Mouse (Mus musculus) left cerebral cortex, adult 9 months (tissue): ENCODE measurements around the gene Ddx10.
"Not testable (repeated sequence)": the region's sequence is repeated elsewhere in the genome, so short reads cannot be mapped to it uniquely, and the experiment has no call there.

Experiments used
- DNase-seq, 2 experiments: peaks; one replicate each; pipeline ENCODE4 v3.0.0; 2022; ENCODE audit warnings: low spot score in 2 of 2

Gene Ddx10

GRCm38 (mm10) chr9:53144266-53144665 is 103.6 kb downstream of the Ddx10 start:
- peak in 1 of 2 experiments; percentile 46 for DNase-seq

DNA sequence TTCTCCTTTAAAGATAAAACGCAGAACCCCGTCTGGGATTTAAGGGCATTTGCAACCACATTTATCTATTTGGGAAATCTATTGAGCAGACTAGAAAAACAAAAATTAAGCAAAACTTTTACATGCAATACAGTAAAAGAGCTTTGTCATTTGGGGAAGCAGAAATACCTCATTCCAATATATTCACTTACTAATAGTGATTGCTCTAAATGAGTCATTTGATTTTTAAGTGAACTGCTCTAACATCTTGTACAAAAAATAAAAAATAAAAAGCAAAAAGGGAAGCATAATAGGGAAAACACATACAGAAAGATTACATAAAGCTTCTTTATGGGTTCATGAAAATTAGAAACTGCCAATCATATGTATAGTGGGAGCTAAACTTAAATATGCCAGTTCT is 104.3 kb downstream of the Ddx10 start:
- DNase-seq = no peak

DNA sequence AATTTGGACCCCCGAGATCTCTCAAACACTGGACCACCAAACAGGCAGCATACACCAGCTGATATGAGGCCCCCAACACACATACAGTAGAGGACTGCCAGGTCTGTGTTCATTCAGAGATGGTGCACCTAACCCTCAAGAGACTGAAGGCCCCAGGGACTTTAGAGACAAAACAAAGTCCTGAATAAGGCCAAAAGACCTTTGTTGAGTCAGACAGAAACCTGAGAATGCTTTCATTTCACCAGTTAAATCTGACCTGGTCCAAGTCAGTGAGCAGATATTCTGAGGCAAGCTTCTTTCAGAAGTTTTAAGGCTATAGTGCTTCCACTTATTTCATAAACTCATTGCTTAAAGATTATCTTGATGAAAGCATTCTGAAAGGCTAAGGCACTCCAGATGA is 105.4 kb downstream of the Ddx10 start:
- not testable (repeated sequence) for DNase-seq

- DNase-seq = no peak
Measured at GRCm38 (mm10) chr9:53140610-53141165, 107.2 kb downstream of the Ddx10 start.

GRCm38 (mm10) chr9:53132826-53133225 is 115.0 kb downstream of the Ddx10 start:
- DNase-seq = no peak

DNA sequence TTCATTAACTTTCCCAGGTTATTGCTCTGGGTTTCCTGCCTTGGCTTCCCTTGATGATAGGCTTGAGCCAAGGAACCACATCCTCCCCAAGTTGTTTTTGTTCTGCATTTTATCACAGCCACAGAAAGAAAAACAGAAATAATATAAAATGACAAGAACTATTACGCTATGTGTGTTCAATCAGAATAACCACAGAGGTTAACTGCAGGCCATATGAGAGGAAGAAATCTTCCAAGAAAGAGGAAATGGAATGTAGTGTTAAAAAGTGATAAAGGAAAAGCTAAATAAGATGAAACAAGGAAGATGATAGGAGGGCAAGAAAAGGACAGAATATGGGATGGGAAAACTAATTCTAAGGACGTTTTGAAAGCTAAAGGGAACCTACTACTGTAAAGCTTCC is 117.4 kb downstream of the Ddx10 start:
- no peak for DNase-seq

GRCm38 (mm10) chr9:53101103-53101502 is 146.8 kb downstream of the Ddx10 start:
- DNase-seq = no peak

GRCm38 (mm10) chr9:53095319-53096165 is 152.3 kb downstream of the Ddx10 start:
- no peak for DNase-seq

DNA sequence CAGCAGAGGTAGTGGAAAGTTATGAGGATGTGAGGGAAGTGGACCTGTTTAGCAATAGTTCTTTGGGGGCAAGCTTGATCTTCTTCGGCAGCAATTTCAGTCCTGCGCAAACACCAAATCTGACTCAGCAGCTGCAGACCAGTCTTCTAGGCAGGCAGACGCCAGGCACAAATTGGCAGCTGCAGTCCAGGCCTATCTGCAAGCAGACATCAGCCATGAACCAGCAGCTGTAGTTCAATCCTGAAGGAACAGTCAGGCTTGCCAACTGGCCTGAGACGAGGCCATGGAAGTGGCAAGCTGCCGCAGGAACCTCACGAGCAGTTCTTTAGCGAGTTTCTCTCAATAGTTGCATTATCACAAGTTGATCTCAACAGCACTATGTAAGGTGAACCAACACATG is 153.3 kb downstream of the Ddx10 start:
- DNase-seq = no peak

DNA sequence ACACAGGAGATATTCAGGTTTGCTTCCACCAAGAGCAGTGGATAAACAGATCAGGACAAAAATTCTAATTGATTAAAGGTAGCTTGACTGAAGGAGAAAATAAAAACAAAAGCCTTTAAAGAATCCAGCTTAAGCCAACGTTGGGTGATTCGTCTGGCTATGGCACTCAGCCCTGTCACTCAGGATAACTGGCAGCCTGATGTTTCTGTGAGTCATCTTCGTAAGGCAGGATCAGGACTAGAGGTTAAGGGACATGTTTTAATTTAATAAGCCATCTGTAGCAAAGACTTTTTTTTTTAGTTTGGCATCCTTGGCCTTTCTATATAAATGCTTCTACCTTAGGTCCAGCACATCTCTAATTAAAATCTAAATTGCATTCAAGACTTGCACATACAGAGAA is 170.2 kb downstream of the Ddx10 start:
- no peak for DNase-seq

DNA sequence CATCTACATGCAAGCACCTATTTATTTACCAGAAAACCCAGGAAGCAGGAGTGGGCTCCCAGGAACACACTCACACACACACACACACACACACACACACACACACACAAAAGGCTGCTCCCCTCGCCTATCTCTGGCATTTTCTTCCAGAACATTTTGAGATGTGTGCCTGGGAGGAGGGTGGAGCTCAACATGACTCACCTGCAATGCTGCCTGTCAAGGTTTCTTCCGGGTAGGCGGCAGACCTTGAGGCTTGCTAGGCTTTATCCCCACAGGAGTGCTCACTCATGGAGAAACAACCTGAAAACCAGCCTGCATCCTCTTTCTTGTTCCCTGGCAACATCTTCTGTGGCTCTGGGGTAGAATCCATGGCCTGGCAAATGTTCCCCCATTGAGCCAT is 171.9 kb downstream of the Ddx10 start:
- peak in 1 of 2 experiments; percentile 8 for DNase-seq

DNA sequence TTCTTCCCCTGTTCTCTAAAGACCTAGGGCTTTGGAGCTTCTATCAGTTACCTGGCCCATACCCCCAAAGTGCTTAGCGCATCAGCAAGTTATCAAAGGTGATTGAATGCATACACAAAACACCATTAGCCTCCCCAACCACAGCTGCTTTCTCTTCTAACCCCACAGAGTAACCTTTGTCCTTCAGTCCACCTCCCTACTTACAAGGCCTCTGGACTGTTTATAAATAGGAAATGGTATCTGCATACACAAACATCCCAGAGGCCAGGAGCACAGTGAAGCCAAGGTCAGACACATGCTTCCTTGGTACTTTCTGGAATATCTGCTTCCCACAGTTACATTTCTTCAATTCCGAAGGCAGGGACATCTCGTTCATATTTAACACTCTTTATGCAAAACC is 173.4 kb downstream of the Ddx10 start:
- DNase-seq = no peak

GRCm38 (mm10) chr9:53073576-53074112 is 174.2 kb downstream of the Ddx10 start:
- DNase-seq = no peak

GRCm38 (mm10) chr9:53072088-53072487 is 175.8 kb downstream of the Ddx10 start:
- peak in 1 of 2 experiments; percentile 15 for DNase-seq

DNA sequence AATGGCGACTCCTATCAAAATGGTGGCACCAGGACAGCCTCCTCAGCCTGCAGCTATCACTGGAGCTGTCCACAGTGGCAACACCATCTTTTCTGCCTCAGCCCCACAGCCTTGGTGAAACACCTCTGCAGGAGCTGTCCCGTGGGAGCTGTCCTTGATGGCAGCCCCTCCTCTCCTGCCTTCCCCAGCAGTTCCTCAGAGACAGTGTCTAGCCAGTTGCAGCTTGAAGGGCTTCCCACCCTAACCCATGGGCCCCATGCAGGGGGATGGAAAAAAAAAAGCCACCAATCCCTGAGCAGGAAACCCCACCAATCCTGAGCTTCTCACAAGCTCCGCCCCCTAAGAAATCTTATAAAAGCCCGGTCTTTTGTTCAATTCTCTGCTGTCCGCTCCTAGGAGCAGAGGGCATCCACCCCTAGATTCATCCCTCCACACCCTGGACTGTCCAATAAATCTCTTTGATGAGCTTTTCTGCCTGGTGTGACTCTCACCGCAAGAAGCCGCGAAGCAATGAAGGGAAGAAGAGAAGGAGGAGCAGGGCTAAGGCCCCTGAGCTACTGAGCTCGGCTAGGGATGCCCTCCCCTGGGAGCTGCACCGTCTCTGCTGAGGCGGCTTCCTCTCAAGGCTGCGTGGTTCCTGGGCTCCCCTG is 176.9 kb downstream of the Ddx10 start:
- DNase-seq = no peak

DNA sequence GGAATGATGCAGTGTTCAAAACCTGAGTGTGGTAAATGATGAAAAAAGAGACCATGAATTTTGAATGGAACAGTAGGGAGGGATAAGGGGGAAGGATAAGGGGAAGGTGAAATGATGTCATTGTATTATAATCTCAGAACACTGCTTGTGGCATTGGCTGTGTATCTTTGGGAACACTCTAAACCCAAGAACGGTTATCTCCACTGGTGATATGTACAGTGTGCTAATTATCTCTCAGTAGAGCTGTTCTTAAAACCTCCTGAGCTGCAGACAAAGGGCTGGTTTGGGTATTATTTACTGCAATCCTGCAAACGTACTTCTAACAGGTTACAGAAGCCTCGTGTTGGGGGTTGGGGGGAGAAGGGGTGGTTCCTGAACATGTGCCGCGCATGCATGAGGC is 179.7 kb downstream of the Ddx10 start:
- no peak for DNase-seq

DNA sequence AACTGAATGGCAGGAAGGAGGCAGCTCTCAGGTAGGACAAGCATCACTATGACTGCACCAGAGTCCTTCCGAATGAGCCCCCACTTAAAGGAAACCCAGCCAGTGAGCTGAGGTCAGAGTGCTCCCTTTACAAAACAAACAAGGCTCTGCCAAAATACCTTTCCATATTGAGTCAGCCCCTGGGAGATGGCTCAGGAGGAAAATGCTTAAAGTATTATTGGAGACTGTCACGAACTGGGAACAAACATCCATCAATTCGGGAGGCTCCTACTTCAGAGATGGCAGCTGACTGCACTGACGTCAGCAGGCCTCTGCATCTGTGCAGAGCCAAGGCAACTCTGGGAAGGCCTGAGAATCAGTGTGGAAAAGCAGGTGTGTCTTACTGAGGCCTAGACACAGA is 181.4 kb downstream of the Ddx10 start:
- DNase-seq = no peak

- no peak for DNase-seq
Measured at GRCm38 (mm10) chr9:53065028-53065427, 182.8 kb downstream of the Ddx10 start.

DNA sequence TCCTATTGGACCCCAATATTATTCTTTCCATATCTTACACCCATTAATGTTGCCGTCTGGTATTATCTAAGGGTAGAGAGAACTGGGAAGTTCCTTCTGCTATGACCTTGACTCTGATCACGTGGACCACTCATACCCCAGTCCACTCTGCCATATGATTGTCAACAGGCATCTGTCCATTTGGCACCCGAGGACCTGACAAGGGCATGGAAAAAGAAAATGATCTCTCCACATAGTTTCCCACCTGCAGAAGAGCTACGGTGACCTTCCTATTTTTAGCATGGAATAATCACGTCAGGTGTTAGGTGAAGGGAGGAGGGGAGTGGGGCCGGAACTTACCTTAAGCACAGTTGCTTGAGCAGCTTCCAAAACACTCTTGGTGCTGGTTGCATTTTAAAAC is 183.3 kb downstream of the Ddx10 start:
- DNase-seq = no peak

DNA sequence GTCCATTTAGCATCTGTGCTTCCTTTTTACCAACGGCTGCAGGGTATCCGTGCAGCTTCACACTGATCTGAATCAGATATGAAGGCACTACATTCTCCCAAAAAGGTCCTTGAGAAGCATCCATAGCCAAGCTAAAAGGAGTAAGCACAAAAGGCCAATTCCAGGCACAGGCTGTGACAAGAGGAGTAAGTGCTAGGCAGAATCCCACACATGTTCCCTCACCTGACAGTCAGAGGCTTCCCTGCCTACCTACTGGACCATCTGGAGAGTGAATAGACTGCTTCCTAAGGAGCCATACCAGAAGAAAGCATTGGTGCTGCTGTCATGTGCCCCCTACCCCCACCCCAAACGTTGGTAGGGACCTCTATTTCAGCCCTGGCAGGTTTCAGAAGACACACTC is 192.5 kb downstream of the Ddx10 start:
- peak in 1 of 2 experiments; percentile 16 for DNase-seq
